Mouse (Mus musculus) liver, postnatal 0 days (tissue): ENCODE measurements at regions not wholly inside any gene's neighbourhood (a gene's known extent, or its start where the extent isn't known, plus 50 kb on each side); places are given as distances from the start of the nearest gene placed in this dataset.

ENCODE experiments used
- CTCF ChIP-seq: sonication (generic); IDR thresholded peaks from 2 replicates; pipeline ENCODE4 v1.5.1; 2016; ENCODE audit warnings: antibody characterized with exemption, low read depth
- EP300 ChIP-seq: IDR thresholded peaks from 2 replicates; pipeline ENCODE4 v1.6.1; 2016; ENCODE audit warnings: antibody characterized with exemption, low read depth, mild to moderate bottlenecking

DNA sequence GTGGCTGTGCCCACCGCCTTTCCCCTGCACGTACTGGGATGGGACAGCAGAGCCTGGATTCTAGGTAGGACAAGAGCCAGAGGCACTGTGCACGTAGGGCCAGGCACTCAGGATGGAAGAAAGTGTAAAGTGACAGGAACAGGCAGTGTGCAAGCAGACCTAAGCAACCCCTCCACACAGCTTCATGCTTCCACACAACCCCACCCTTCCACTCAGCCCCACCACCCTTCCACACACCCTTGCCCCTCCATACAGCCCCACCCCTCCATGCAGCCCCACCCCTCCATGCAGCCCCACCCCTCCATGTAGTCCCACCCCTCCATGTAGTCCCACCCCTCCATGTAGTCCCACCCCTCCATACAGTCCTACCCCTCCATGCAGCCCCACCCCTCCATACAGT is 78.5 kb downstream of the Zfp706 start:
- no peak for TF ChIP-seq CTCF
- TF ChIP-seq EP300, result no peak
